Mouse (Mus musculus): ENCODE results near the gene Gabarap. TPM values are rescaled to one million over a fixed set of nuclear protein-coding genes. Genes with fewer than 3 reads are reported as not detected.

Gene Gabarap
- total RNA-seq, 4 experiments from 2014 or later = 186 to 216 (median 214) TPM

GRCm38 (mm10) chr11:70020022-70020631, 29.2 kb downstream of the Gabarap start:
- DNase-seq (ENCODE audit: low spot score in 2 of 2) = no peak

- DNase-seq (ENCODE audit: low spot score in 2 of 2) = peak; percentile 66 to 71
Measured at GRCm38 (mm10) chr11:70020731-70021263, 29.9 kb downstream of the Gabarap start.

- peak; percentile 98 for DNase-seq (ENCODE audit: low spot score in 2 of 2)
Measured at GRCm38 (mm10) chr11:70021264-70022132, 30.6 kb downstream of the Gabarap start.

- no peak for DNase-seq (ENCODE audit: low spot score in 2 of 2)
Measured at GRCm38 (mm10) chr11:70023481-70024150, 32.7 kb downstream of the Gabarap start.

- DNase-seq (ENCODE audit: low spot score in 2 of 2) = no peak
Measured at GRCm38 (mm10) chr11:70024151-70024514, 33.2 kb downstream of the Gabarap start.

- peak; percentile 33 to 65 for DNase-seq (ENCODE audit: low spot score in 2 of 2)
Measured at GRCm38 (mm10) chr11:70026689-70027088, 35.7 kb downstream of the Gabarap start.

- no peak for DNase-seq (ENCODE audit: low spot score in 2 of 2)
Measured at GRCm38 (mm10) chr11:70027397-70027796, 36.5 kb downstream of the Gabarap start.

GRCm38 (mm10) chr11:70028401-70029129, 37.6 kb downstream of the Gabarap start:
- no peak for DNase-seq (ENCODE audit: low spot score in 2 of 2)

GRCm38 (mm10) chr11:70029130-70029801, 38.3 kb downstream of the Gabarap start:
- DNase-seq (ENCODE audit: low spot score in 2 of 2) = peak; percentile 80 to 84

- no peak for DNase-seq (ENCODE audit: low spot score in 2 of 2)
Measured at GRCm38 (mm10) chr11:70029829-70030550, 39.0 kb downstream of the Gabarap start.

- no peak for DNase-seq (ENCODE audit: low spot score in 2 of 2)
Measured at GRCm38 (mm10) chr11:70030651-70031320, 39.8 kb downstream of the Gabarap start.

- DNase-seq (ENCODE audit: low spot score in 2 of 2) = no peak
Measured at GRCm38 (mm10) chr11:70031321-70031670, 40.4 kb downstream of the Gabarap start.

- no peak for DNase-seq (ENCODE audit: low spot score in 2 of 2)
Measured at GRCm38 (mm10) chr11:70038174-70038573, 47.2 kb downstream of the Gabarap start.

- DNase-seq (ENCODE audit: low spot score in 2 of 2) = no peak
Measured at GRCm38 (mm10) chr11:70039631-70040030, 48.7 kb downstream of the Gabarap start.

- no peak for DNase-seq (ENCODE audit: low spot score in 2 of 2)
Measured at GRCm38 (mm10) chr11:70040184-70040583, 49.2 kb downstream of the Gabarap start.

GRCm38 (mm10) chr11:70042309-70043085, 51.6 kb downstream of the Gabarap start:
- DNase-seq (ENCODE audit: low spot score in 2 of 2) = no peak

- DNase-seq (ENCODE audit: low spot score in 2 of 2) = no peak
Measured at GRCm38 (mm10) chr11:70043665-70044064, 52.7 kb downstream of the Gabarap start.

Data from gastrocnemius, adult 8-10 months (tissue).